Mouse (Mus musculus) heart, postnatal 0 days (tissue): ENCODE measurements at regions not wholly inside any gene's neighbourhood (a gene's known extent, or its start where the extent isn't known, plus 50 kb on each side); places are given as distances from the start of the nearest gene placed in this dataset.

Experiments
- CTCF ChIP-seq: IDR thresholded peaks from 2 replicates; pipeline ENCODE4 v1.5.1; 2016; ENCODE audit warnings: antibody characterized with exemption, control low read depth, low read depth
- EP300 ChIP-seq: IDR thresholded peaks from 2 replicates; pipeline ENCODE4 v1.6.1; 2016; ENCODE audit warnings: antibody characterized with exemption, low read depth

- TF ChIP-seq CTCF, result no peak
- TF ChIP-seq EP300, result no peak
Measured at GRCm38 (mm10) chr14:72866896-72867295, 157.1 kb upstream of the Fndc3a start.
